28 mouse cellular contexts compared by ENCODE assay signal in genomic region chr3:102938100-102938499, GRCm38 (mm10). TPM values are rescaled to one million over a fixed set of nuclear protein-coding genes. Genes with fewer than 3 reads are reported as not detected.
"Had no signal": no experiment of that assay in that cellular context is flagged by ENCODE, and none has a peak within 500 bp of the region (broad histone marks: within the 10 kb centered on the region; RNA-seq: fewer than 3 reads in every experiment).

No protein-coding gene starts in this region.

- H3K9me3 ChIP-seq: limb, embryonic 15.5 days; neural tube, embryonic 15.5 days had no signal

- DNase-seq: kidney, adult 9 months; kidney, postnatal 14 days; kidney, postnatal 4 days; left cerebral cortex, postnatal 4 days; liver, postnatal 0 days; lung, embryonic 14.5 days; right cerebral cortex, adult 18-20 months; right cerebral cortex, postnatal 14 days; right cerebral cortex, postnatal 4 days; thymus, adult 2 months; thymus, postnatal 14 days; thymus, postnatal 4 days had no signal

- H3K27me3 ChIP-seq: limb, embryonic 12.5 days; limb, embryonic 15.5 days; neural tube, embryonic 12.5 days; neural tube, embryonic 15.5 days had no signal

- H3K4me3 ChIP-seq: limb, embryonic 12.5 days; limb, embryonic 15.5 days; neural tube, embryonic 12.5 days; neural tube, embryonic 15.5 days had no signal

- H3K9ac ChIP-seq: limb, embryonic 12.5 days; limb, embryonic 15.5 days; liver, embryonic 14.5 days; liver, postnatal 0 days; lung, embryonic 14.5 days; neural tube, embryonic 12.5 days; neural tube, embryonic 15.5 days had no signal

- H3K36me3 ChIP-seq: limb, embryonic 12.5 days; limb, embryonic 15.5 days; neural tube, embryonic 12.5 days; neural tube, embryonic 15.5 days had no signal

- H3K4me2 ChIP-seq: limb, embryonic 12.5 days; limb, embryonic 15.5 days; liver, embryonic 11.5 days; lung, embryonic 14.5 days; neural tube, embryonic 12.5 days; neural tube, embryonic 15.5 days had no signal

- H3K27ac ChIP-seq: limb, embryonic 12.5 days; limb, embryonic 15.5 days; liver, embryonic 14.5 days; macrophage; neural tube, embryonic 12.5 days; neural tube, embryonic 15.5 days; stomach, postnatal 0 days had no signal

- H3K4me1 ChIP-seq: limb, embryonic 12.5 days; limb, embryonic 15.5 days; neural tube, embryonic 12.5 days; neural tube, embryonic 15.5 days had no signal

- ATAC-seq: liver, postnatal 0 days; lung, postnatal 0 days had no signal

RNA-seq across cellular contexts. Expression of gene Sycp1, which starts 2.2 kb away (rescaled TPM):
- total RNA-seq: layer of hippocampus, adult 18-20 months; layer of hippocampus, postnatal 14 days; left cerebral cortex, adult 8-10 months; left cerebral cortex, postnatal 4 days; megakaryocyte, adult 5-6 weeks had no signal
- polyA plus RNA-seq: kidney, embryonic 16.5 days; limb, embryonic 12.5 days; limb, embryonic 15.5 days; liver, postnatal 0 days; lung, embryonic 14.5 days; lung, postnatal 0 days; macrophage; neural tube, embryonic 12.5 days; neural tube, embryonic 15.5 days; stomach, embryonic 14.5 days; stomach, postnatal 0 days; thymus, adult 2 months had no signal

RNA-seq across cellular contexts. Expression of gene Nr1h5, which starts 25.8 kb away (rescaled TPM):
- total RNA-seq: layer of hippocampus, adult 18-20 months; layer of hippocampus, postnatal 14 days; left cerebral cortex, adult 8-10 months; left cerebral cortex, postnatal 14 days; left cerebral cortex, postnatal 4 days; megakaryocyte, adult 5-6 weeks had no signal
- polyA plus RNA-seq: limb, embryonic 15.5 days; lung, embryonic 14.5 days; lung, postnatal 0 days; macrophage; stomach, embryonic 14.5 days; stomach, postnatal 0 days had no signal
